Mouse (Mus musculus): ENCODE results near the gene Foxn3. TPM values are rescaled to one million over a fixed set of nuclear protein-coding genes. Genes with fewer than 3 reads are reported as not detected.

The Foxn3 gene
- total and polyA plus RNA-seq, 2 experiments from 2014 or later, result 50.4 to 69.0 TPM

DNA sequence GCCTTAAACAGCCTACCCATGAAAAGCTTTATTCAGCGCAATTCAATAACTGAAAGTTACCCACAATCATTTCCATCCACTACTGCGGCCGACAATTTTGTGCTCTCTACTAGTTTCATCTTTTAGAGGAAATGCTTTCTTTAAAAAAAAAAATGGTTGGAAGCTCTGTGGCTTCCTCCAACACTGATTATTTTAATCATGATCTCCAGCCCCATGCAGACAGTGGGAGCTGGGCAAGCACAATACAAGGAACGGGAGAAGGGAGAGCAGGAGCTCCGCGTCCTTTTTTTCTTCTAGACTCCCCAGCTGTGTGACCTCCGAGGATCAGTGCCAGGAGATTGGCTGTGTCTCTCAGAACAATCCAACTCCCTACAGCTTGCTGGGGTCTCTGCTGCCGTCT is 5.9 kb downstream of the Foxn3 start:
- no peak overlapping the region for H3K4me3 ChIP-seq (ENCODE audit: low read length)
- ATAC-seq, result no peak
- no peak overlapping the region for H3K9ac ChIP-seq (replicated peaks; ENCODE audit: low read length)
- DNase-seq (ENCODE audit: low spot score), result no peak
- no peak for TF ChIP-seq CTCF (IDR thresholded peaks at IDR 0.05; ENCODE audit: low read depth)
- H3K9me3 ChIP-seq (ENCODE audit: low read length), result no peaks in the 10 kb centered on the region
- no peak overlapping the region for H3K4me2 ChIP-seq (ENCODE audit: low read depth, low read length)
- peaks cover 10% of the 10 kb centered on the region; the same call in 1 of the 2 replicates for H3K4me1 ChIP-seq (ENCODE audit: insufficient read depth, low read length)
- H3K36me3 ChIP-seq (ENCODE audit: insufficient read depth, low read length), result no peaks in the 10 kb centered on the region
- no peaks in the 10 kb centered on the region for H3K27me3 ChIP-seq (ENCODE audit: insufficient read depth, low read length)
- no peak overlapping the region for H3K27ac ChIP-seq
- 52% methylated on average over 8 of the region's 8 CpGs for WGBS

DNA sequence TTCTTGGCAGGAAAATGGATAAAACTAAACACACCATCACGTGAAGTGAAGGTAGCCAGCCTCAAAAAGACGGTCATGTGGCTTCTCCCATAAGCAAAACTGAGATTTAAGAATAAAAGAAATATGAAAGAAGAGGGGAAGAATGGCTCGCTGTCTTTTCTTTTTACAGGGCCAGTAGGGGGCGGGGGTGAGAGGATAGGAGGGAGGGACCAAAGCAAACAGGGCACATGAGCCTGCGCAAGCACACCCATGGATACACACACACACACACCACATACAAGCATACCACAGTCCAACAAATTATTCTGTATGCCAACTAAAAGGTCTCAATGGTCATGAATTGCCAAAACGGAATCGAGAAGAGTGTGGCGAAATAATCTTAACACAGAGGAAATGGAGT is 12.8 kb downstream of the Foxn3 start:
- H3K4me1 ChIP-seq (ENCODE audit: insufficient read depth, low read length), result no peaks in the 10 kb centered on the region
- 71% methylated on average over 8 of the region's 8 CpGs for WGBS
- no peak overlapping the region for H3K4me3 ChIP-seq (ENCODE audit: low read length)
- H3K9me3 ChIP-seq (ENCODE audit: low read length), result no peaks in the 10 kb centered on the region
- no peak overlapping the region for H3K4me2 ChIP-seq (ENCODE audit: low read depth, low read length)
- no peaks in the 10 kb centered on the region for H3K36me3 ChIP-seq (ENCODE audit: insufficient read depth, low read length)
- no peak overlapping the region for H3K27ac ChIP-seq
- DNase-seq (ENCODE audit: low spot score) (no peak), ATAC-seq (no peak)
- no peaks in the 10 kb centered on the region for H3K27me3 ChIP-seq (ENCODE audit: insufficient read depth, low read length)
- no peak overlapping the region for H3K9ac ChIP-seq (replicated peaks; ENCODE audit: low read length)
- TF ChIP-seq CTCF (IDR thresholded peaks at IDR 0.05; ENCODE audit: low read depth), result peak; percentile 26; the same call in 1 of the 2 replicates

DNA sequence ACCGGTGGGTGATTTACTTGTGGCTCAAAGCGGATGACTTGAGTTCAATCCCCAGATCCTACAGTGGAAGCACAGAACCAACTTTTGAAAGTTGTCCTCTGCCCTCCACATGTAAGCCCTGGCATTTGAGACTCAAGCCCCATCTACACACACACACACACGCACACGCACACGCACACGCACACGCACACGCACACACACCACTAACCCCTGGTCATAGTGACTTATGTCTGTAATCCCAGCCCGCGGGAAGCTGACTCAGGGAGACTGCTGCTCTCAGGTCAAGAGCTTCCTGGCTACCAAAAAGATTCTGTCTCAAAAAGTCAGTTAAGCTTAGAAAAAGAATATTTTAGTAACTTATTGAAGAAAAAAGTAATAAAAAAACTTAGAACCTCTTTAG is 13.6 kb downstream of the Foxn3 start:
- Histone ChIP-seq H3K4me1 (ENCODE audit: insufficient read depth, low read length) (no peaks in the 10 kb centered on the region), H3K4me3 (ENCODE audit: low read length) (no peak overlapping the region), H3K9ac (replicated peaks; ENCODE audit: low read length) (no peak overlapping the region), H3K27ac (no peak overlapping the region), H3K27me3 (ENCODE audit: insufficient read depth, low read length) (no peaks in the 10 kb centered on the region), H3K4me2 (ENCODE audit: low read depth, low read length) (no peak overlapping the region), H3K9me3 (ENCODE audit: low read length) (no peaks in the 10 kb centered on the region), H3K36me3 (ENCODE audit: insufficient read depth, low read length) (no peaks in the 10 kb centered on the region)
- 96% methylated on average over 10 of the region's 10 CpGs for WGBS
- DNase-seq (ENCODE audit: low spot score) (no peak), ATAC-seq (no peak)
- no peak for TF ChIP-seq CTCF (IDR thresholded peaks at IDR 0.05; ENCODE audit: low read depth)

DNA sequence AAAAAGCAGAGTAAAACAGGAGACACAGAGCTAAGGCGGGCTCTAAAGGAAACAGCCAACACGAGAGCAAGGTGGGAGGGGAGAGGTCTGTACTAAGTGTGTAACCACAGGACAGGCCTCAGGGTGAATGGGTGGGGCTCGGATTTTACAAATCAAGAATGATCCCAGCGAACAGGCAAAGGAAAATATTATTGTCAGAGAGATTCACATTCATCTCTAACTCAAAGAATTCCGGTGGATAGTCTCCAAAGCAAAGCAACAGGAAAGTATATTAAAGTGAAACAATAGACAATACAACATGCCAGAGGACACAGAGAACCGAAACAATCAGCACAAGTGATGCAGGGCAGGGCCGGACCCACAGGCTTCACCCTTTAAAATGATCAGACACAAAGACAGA is 15.0 kb downstream of the Foxn3 start:
- Histone ChIP-seq H3K4me1 (ENCODE audit: insufficient read depth, low read length) (no peaks in the 10 kb centered on the region), H3K4me2 (ENCODE audit: low read depth, low read length) (no peak overlapping the region), H3K36me3 (ENCODE audit: insufficient read depth, low read length) (no peaks in the 10 kb centered on the region), H3K27me3 (ENCODE audit: insufficient read depth, low read length) (no peaks in the 10 kb centered on the region), H3K4me3 (ENCODE audit: low read length) (no peak overlapping the region), H3K9me3 (ENCODE audit: low read length) (no peaks in the 10 kb centered on the region), H3K9ac (replicated peaks; ENCODE audit: low read length) (no peak overlapping the region), H3K27ac (no peak overlapping the region)
- ATAC-seq, result no peak
- no peak for TF ChIP-seq CTCF (IDR thresholded peaks at IDR 0.05; ENCODE audit: low read depth)
- no peak for DNase-seq (ENCODE audit: low spot score)
- 83% methylated on average over 7 of the region's 7 CpGs for WGBS

DNA sequence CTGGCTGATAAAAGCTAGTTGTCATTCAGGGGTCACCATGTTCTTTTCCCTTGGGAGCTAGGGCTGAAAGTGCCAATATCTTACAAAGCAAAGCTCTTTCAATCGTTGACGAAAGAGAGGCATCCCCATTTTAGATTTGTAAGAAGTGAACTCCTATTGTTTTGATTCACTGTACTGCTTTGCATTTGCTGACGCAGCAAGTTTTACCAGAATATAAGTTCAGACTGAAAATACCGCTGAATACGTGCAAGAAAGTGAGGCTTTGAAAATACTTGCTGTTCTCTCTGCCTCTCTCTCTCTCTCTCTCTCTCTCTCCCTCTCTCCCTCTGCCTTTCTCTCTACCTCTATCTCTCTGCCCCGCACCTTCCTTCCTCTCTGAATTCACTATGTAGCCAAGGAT is 16.1 kb downstream of the Foxn3 start:
- H3K4me2 ChIP-seq (ENCODE audit: low read depth, low read length), result no peak overlapping the region
- no peak for TF ChIP-seq CTCF (IDR thresholded peaks at IDR 0.05; ENCODE audit: low read depth)
- no peak overlapping the region for H3K4me3 ChIP-seq (ENCODE audit: low read length)
- no peak for ATAC-seq
- no peak overlapping the region for H3K9ac ChIP-seq (replicated peaks; ENCODE audit: low read length)
- H3K27me3 ChIP-seq (ENCODE audit: insufficient read depth, low read length), result no peaks in the 10 kb centered on the region
- no peaks in the 10 kb centered on the region for H3K4me1 ChIP-seq (ENCODE audit: insufficient read depth, low read length)
- H3K27ac ChIP-seq, result no peak overlapping the region
- 83% methylated on average over 6 of the region's 6 CpGs for WGBS
- H3K9me3 ChIP-seq (ENCODE audit: low read length), result no peaks in the 10 kb centered on the region
- no peak for DNase-seq (ENCODE audit: low spot score)
- no peaks in the 10 kb centered on the region for H3K36me3 ChIP-seq (ENCODE audit: insufficient read depth, low read length)

DNA sequence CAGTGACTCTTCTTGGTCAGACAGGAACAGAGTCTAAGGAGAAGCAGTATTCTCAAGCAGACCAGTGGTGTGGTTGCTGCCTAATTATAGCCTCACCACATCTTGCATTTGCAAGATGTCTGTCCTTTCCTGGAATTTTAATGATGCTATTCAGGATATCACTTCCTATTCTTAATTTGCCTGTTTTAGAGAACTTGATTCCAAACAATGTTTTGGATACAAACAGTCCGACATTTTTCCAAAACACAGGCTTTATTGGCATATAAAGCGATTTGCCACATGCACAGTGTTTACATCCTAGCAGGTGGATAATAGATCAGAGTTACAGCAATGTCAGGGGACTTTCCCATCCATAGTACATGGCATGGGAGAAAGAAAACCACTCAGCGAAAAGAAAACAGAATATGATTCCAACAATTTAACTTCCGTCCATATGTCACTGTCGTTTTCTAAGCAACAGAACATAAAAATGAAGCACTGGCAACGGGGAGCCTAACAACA is 18.1 kb downstream of the Foxn3 start:
- Histone ChIP-seq H3K36me3 (ENCODE audit: insufficient read depth, low read length) (no peaks in the 10 kb centered on the region), H3K27ac (no peak overlapping the region), H3K9me3 (ENCODE audit: low read length) (no peaks in the 10 kb centered on the region), H3K4me1 (ENCODE audit: insufficient read depth, low read length) (no peaks in the 10 kb centered on the region), H3K9ac (replicated peaks; ENCODE audit: low read length) (no peak overlapping the region), H3K27me3 (ENCODE audit: insufficient read depth, low read length) (no peaks in the 10 kb centered on the region), H3K4me3 (ENCODE audit: low read length) (no peak overlapping the region), H3K4me2 (ENCODE audit: low read depth, low read length) (no peak overlapping the region)
- DNase-seq (ENCODE audit: low spot score) (no peak), ATAC-seq (no peak)
- TF ChIP-seq CTCF (IDR thresholded peaks at IDR 0.05; ENCODE audit: low read depth), result no peak
- 62% methylated on average over 6 of the region's 6 CpGs for WGBS

DNA sequence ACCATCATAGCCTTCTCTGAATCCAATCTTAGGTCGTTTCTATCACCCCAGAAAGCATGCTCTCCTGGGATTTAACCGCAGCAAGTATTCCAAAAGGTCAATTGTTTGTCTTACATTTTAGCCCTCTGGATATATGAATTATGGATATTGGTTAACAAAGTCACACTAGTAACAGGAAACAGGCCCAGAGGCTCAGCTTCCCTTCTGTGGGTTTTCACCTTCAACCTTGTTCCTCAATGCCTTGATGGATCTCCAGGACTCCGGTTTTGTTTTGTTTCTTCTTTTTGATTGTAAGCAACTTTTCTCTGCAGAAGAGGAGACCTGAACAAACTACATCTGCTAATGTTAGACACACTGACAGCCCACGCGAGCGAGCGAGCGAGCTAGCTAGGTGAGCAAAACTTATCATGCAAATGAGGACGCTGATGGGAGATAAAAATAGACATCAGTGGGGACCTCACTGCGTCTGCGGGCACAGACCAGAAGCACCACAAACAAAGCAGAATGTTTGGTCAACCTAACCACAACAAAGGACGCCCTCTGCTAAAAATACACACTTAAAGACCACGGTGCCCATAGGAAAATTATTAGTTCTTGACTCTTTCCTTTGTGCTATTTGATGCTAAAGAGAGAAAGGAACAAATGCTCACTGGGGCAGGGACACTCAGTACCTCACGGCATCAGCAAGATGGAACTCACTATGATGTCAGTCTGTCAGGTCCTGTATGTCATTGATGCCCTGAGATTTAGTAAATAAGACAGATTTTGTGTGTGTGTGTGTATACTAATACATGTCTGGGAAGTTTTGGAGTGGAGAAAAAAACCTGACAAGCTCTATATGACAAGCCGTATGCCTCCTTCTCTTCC is 18.9 kb downstream of the Foxn3 start:
- Histone ChIP-seq H3K4me1 (ENCODE audit: insufficient read depth, low read length) (no peaks in the 10 kb centered on the region), H3K9me3 (ENCODE audit: low read length) (no peaks in the 10 kb centered on the region), H3K27me3 (ENCODE audit: insufficient read depth, low read length) (no peaks in the 10 kb centered on the region), H3K4me3 (ENCODE audit: low read length) (no peak overlapping the region), H3K36me3 (ENCODE audit: insufficient read depth, low read length) (no peaks in the 10 kb centered on the region), H3K4me2 (ENCODE audit: low read depth, low read length) (no peak overlapping the region), H3K9ac (replicated peaks; ENCODE audit: low read length) (no peak overlapping the region), H3K27ac (no peak overlapping the region)
- 80% methylated on average over 15 of the region's 15 CpGs for WGBS
- no peak for TF ChIP-seq CTCF (IDR thresholded peaks at IDR 0.05; ENCODE audit: low read depth)
- DNase-seq (ENCODE audit: low spot score) (no peak), ATAC-seq (no peak)
